Mouse (Mus musculus): ENCODE results near the gene Sdf2l1. TPM values are rescaled to one million over a fixed set of nuclear protein-coding genes. Genes with fewer than 3 reads are reported as not detected.
"Not testable (repeated sequence)": the region's sequence is repeated elsewhere in the genome, so short reads cannot be mapped to it uniquely, and the experiment has no call there.

The Sdf2l1 gene
- 10 to 100 TPM; 34.0 to 34.2 TPM for total RNA-seq (2021)

DNA sequence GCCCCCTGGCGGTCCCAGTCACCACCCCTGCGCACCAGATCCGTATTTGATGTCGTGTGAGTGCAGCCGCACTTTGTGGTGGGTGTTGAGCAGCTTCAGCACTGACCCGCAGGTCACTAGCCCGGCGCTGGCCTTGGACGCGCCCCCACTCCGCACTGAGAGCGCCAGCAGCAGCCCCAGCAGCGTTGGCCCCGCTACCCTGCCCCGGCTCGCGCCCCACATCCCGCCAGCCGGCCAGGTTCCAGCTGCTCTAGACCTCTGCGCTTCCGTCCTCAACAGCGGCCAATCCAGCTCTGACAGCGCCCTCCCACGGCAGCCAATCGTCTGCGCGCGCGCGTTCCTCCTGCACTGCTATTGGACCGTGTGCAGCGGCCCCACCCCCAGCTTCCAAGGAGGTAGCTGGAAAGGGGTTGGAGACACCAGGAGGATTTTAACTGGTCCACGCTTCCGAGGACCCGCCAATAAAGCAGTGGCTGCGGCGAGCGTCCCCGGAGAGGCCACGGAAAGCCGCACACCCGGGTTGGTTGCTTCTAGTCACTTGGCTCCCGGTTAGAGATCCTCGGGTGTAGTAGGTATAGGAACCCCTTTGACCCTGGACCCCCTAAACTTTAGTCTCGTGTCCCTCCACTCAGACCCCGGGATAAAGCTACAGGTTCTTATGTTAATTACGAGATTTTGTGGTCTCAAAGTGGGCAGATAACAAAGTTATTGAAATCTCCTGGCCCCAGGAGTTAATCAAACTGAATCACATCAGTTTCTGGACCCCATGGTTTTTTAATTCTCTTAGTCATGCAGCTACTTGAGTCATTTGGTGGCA, at the start of gene Sdf2l1:
Sdf2l1 (minus strand) TSS at position 295 of the 817 bp plus-strand sequence.
- intact Hi-C loops (cut with DNase I): loop anchor here (2.0 to 5.0 kb wide), 2 partner anchors 75 to 143 kb away; partner anchors contain the start of gene Rimbp3
- peak; percentile 97 to 99 for DNase-seq (ENCODE audit: low spot score in 2 of 2)

DNA sequence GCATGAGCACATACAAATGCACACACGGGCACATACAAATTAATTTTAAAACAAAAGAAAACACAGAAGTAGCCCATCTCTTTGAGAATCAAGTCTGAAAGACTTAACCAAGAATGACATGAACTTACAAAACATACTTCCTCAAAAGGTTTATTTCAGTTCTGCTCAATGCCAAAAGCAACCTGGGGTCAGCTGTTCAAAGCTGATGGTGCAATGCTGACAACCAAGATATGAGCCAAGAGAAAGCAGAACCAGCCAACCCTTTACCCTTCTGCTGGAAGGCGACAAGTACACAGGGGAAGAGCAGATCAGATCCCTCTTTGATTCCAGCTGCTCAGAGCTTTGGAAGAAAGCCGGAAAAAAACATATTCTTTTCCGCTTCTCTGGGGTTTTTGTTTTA, 49.2 kb upstream of the Sdf2l1 start:
- peak in 1 of 2 experiments; percentile 11 for DNase-seq (ENCODE audit: low spot score in 2 of 2)
- intact Hi-C loops (cut with DNase I): no loop called here

DNA sequence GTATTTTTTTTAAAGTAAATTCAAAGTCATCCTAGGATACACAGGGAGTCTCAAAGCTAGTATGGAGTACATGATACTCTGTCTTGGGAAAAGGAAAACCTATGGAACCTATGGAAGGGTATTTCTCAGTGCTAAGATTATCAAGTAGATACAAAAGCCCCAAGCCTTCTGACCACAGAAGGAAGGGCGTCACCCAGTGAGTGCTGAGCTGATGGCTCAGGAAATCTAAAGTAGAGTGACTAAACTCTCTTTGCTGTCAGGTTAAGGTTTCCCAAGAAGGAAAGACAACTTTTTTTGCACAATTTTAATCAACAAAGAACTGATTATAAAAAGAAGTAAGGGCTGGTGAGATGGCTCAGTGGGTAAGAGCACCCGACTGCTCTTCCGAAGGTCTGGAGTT, 47.5 kb upstream of the Sdf2l1 start:
- intact Hi-C loops (cut with DNase I): no loop called here
- no peak for DNase-seq (ENCODE audit: low spot score in 2 of 2)

DNA sequence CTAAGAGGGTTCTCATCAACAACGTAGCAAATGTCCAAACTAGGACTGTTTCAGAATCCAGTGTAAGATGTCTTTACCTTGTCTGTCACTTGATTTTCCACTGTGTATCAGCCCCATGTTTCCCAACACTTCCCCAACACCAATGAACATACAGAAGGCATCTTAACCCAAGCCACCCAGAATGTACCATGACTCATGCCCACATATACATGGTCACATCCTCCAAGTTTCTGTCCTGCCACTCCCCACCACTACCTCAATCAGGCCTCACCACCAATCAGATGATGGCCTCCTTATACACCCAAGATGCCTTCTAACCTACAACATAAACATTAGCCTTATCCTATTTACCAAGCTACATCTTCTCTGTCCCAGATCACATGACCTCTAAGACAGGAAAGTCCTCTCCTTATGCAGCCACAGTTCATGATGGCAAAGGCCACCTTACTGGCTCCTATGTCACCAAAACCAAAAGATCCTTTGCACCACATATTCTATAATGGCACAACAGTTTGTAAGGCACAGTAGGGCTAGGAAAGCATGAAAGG, 45.5 kb upstream of the Sdf2l1 start:
- DNase-seq (ENCODE audit: low spot score in 2 of 2): no peak
- intact Hi-C loops (cut with DNase I): no loop called here

DNA sequence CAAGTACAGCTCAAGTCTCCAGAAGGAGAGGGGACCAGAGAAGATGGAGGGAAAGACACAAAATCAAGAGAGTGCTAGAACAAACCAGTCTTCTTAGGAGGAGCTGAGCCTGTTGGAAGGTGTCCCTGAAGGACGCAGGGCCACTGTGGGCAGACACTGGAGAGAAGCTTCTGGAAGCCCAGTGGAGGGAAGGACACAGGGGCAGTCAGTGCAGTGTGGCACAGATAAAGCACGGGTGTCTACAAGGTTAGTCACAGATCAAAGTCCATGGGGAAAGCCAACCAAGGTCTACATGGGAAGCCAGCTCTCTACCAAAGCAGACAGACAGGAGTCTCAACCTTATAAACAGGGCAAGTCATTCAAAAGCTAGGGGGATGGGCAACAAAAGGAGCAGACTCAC, 43.6 kb upstream of the Sdf2l1 start:
- DNase-seq (ENCODE audit: low spot score in 2 of 2): no peak

DNA sequence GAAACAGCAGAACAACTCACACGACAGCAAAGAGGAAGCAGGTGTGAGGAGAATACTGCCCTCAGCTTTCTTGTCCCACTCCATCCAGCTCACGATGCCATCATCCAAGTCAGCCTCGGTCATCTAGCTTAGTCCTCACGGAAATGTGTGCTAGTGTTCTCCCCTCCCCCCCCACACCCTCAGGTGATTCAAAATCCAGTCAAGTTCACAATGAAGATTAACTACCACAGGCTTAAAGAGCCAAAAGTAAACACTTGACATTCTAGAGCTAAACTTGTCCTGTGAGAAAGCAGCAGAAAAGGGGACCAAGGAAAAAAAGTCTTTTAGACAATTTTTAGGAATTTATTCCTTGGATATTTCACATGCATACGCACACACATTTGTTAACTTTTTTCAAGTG, 35.9 kb upstream of the Sdf2l1 start:
- no peak for DNase-seq (ENCODE audit: low spot score in 2 of 2)
- intact Hi-C loops (cut with DNase I): no loop called here

More for the DNA sequence above, 43.6 kb upstream of the Sdf2l1 start:
- intact Hi-C loops (cut with DNase I): no loop called here

DNA sequence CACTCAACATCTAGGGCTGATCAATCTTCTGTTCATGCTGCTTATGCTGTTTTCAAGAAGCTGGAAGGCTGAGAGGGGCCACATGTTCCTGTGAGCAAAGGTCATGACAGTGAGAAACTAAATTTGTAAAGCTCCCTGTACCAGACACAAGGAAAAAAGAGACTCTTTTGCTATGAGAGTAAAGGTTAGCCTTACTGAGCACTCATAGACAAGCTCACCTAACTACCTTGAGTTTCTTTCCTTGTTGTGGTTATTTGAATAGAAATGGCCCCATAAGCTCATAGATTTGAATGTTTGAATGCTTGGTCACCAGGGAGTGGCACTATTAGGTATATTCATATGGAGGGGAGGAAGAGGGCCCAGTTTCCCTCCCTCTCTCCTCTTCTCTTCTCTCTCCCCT, 35.0 kb upstream of the Sdf2l1 start:
- no peak for DNase-seq (ENCODE audit: low spot score in 2 of 2)
- intact Hi-C loops (cut with DNase I): no loop called here

DNA sequence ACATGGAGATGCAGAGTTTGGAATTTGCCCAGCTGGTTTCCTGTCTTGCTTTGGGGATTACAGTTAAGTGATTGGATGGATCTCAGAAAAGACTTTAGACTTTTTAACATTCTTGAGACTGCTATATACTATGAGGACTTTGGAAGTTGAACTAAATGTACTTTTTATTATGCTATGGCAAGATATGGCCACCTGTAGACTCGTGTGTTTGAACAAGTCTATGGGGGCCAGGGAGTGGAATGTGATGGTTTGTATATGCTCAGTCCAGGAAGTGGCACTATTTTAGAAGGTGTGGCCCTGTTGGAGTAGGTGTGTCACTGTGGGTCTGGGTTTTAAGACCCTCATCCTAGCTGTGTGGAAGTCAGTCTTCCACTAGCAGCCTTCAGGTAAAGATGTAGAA, 33.3 kb upstream of the Sdf2l1 start:
- intact Hi-C loops (cut with DNase I); DNase-seq (ENCODE audit: low spot score in 2 of 2): not testable (repeated sequence)

DNA sequence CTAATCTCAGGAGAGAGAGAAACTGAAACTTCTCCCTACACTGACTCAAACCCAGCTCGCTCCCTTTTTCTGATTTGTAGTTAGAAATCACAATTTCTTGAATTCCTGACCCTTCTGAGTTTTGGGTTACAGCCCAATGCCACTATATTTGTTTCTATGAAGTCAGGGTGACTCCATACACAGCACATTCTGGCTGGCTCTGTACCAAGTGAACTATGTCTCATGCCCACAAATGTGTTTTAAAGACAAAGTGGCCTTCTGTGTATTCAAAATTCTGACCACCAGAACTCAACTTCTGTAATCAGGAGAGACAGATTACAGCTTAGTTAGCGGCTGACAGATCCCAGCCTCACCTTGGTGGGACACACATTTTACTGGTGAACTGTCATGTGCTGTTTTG, 22.2 kb upstream of the Sdf2l1 start:
- DNase-seq (ENCODE audit: low spot score in 2 of 2): no peak
- intact Hi-C loops (cut with DNase I): no loop called here

DNA sequence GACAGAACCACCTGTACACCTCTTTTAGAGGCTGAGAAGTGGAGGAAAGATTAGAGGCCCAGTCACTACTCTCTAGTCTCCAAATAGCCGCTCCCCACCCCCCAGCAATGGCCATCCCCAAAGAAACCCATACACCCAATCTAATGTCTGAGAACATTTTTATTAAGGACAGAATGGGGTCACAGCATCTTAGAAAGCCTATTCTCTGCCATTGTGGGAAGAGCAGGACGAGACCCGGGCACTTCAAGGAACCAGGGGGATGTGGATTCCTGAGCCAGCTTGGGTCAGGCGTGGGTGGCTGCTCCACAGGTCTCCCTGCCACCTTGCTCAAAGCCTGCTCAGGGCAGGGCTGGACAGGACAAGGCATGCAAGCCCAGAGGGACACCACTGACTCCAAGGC, 19.7 kb upstream of the Sdf2l1 start:
- no peak for DNase-seq (ENCODE audit: low spot score in 2 of 2)
- intact Hi-C loops (cut with DNase I): no loop called here

DNA sequence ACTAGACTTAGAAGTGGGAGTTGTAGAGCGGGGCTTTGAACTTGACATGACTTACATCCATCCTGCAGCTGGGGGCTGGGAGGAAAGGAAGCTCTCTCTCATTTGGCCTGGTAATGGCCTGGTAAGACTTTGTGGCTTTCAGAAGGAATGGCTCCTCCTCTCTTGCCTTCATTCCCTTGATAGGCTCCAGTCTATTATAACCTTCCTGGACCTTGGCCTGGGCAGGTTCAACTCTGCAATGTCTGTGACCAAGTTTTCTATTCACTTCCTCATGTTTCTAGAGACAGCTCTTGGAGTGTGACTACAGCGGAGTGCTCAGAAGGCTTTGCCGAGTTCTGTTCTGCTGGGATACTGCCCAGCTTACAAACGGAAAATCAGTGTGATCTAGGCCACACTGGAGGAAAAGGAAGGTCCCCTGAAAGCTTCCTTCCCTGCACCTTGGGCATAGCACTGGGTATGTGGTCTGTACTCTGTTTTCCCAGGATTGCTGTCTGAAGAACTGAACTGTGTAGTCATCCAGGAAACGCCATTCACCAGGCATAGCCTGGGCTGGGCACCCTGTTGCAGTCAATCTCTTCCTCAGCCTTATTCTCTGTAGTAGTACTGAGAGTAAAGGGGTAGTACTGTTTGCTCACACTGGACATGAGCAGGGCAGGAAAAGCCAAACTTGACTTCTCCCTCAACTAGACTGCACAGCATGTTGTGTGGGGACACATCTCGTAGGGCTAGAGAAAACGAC, 18.5 kb upstream of the Sdf2l1 start:
- intact Hi-C loops (cut with DNase I): no loop called here
- no peak for DNase-seq (ENCODE audit: low spot score in 2 of 2)

DNA sequence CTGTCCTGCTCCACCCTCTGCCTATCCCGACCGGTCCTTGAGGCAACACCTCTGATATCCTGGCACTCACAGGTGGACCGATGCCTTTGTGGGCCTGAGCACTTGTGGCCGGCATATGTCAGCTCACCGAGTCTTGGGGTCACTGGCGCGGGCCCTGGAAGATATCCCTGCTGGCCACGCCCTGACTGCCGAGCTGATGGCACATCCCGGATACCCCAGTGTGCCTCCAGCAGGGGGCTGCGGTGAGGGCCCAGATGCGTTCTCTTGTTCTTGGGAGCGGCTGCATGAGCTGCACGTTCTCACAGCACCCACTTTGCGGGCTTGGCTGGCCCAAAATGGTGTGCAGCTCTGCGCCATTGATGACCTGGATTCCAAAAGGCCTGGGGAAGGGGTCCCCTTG, 15.9 kb upstream of the Sdf2l1 start:
- intact Hi-C loops (cut with DNase I): no loop called here
- DNase-seq (ENCODE audit: low spot score in 2 of 2): no peak

DNA sequence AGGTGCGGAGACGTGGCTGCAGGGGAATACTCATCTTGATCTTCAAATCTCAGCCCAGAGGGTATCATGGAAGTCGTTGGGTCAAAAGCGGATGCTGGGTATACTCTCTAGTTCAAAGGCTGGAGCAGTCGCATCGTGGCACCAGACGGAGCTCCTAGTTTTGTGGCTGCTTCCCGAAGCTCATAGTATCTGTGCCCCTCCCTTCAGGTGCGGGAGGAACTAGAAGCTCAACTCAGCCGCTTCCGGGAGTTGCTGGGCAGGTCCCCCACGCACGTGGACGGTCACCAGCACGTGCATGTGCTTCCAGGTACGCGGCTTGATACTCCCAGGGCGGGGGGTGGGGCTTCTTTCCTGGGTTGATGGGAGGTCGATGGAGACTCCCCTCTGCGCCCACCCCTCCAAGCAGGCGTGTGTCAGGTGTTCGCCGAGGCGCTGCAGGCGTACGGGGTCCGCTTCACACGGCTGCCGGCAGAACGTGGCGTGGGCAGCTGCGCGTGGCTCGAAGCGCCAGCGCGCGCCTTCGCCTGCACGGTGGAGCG, 15.3 kb upstream of the Sdf2l1 start:
- intact Hi-C loops (cut with DNase I): no loop called here
- DNase-seq (ENCODE audit: low spot score in 2 of 2): peak; percentile 43 to 50

DNA sequence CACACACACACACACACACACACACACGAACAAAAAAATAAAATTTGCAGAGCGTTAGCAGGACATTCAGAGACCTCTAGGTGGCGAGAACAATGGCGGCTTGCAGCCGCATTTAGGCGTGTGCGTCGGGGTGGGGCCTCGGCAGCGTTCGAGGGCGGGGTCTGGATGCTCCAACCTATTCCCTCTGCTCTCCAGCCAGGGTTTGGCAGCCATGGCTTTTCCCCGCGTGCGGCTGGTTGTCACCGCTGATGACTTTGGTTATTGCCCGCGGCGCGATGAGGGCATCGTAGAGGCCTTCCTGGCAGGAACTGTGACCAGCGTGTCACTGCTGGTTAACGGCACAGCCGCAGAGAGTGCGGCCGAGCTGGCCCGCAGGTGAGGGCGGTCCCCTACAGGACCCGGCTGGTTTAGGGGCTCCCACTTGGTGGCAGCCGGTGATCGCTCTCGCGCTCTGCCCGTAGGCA, 14.6 kb upstream of the Sdf2l1 start, which contains the start of gene Ccdc116:
Ccdc116 (minus strand) TSS at position 458 of the 464 bp plus-strand sequence.
- peak; percentile 83 to 88 for DNase-seq (ENCODE audit: low spot score in 2 of 2)
- intact Hi-C loops (cut with DNase I): no loop called here

DNA sequence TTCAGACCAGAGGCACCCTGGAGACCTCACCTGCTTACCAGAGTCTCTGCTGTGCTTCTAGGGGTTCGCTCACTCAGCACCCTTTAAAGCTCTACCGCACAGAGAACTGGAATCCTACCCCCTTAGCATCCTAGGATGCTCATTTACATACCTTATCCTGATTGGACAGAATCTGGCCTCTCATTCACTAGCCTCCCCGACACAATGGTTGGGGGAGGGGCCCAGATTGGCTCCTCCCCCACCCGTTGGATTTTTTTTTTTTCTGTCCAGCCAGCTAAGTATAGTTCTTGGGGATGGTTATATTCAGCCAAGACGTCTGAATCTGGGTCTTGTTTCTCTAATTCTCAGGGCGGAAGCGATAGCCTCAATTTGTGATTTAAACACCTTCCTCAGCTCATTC, 12.2 kb upstream of the Sdf2l1 start, which contains the start of gene Ydjc:
Ydjc (plus strand) TSS at position 283 of the 400 bp plus-strand sequence.
- intact Hi-C loops (cut with DNase I): no loop called here

DNA sequence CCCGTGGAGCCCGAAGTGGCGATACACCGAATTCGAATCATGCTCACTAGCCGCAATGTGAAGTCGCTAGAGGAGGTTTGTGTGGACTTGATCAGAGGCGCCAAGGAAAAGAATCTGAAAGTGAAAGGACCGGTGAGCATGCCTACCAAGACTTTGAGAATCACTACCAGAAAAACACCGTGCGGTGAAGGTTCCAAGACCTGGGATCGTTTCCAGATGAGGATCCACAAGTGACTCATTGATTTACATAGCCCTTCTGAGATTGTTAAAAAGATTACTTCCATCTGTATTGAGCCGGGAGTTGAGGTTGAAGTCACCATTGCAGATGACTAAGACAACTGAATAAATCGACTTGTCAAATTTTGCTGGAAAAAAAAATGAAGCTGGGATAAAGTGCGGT, 5.2 kb upstream of the Sdf2l1 start:
- intact Hi-C loops (cut with DNase I): no loop called here
- DNase-seq (ENCODE audit: low spot score in 2 of 2): no peak

More for the DNA sequence above, 12.2 kb upstream of the Sdf2l1 start, which contains the start of gene Ydjc:
- no peak for DNase-seq (ENCODE audit: low spot score in 2 of 2)

DNA sequence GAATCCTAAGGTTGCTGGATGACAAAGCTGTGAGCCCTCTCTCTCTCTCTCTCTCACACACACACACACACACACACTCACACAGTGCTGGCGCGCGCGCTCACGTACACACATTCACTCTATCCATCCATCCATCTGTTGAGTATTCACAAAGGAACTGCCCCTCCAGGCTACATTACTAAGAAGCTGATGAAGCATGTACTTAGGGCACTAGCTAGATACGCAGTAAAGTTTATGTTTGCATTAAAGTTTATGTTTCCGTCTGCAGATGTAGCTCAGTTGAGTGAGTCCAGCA, 670 bp upstream of the Sdf2l1 start:
- intact Hi-C loops (cut with DNase I): loop anchor here (2.0 to 5.0 kb wide), 2 partner anchors 74 to 142 kb away; partner anchors contain the start of gene Rimbp3

DNA sequence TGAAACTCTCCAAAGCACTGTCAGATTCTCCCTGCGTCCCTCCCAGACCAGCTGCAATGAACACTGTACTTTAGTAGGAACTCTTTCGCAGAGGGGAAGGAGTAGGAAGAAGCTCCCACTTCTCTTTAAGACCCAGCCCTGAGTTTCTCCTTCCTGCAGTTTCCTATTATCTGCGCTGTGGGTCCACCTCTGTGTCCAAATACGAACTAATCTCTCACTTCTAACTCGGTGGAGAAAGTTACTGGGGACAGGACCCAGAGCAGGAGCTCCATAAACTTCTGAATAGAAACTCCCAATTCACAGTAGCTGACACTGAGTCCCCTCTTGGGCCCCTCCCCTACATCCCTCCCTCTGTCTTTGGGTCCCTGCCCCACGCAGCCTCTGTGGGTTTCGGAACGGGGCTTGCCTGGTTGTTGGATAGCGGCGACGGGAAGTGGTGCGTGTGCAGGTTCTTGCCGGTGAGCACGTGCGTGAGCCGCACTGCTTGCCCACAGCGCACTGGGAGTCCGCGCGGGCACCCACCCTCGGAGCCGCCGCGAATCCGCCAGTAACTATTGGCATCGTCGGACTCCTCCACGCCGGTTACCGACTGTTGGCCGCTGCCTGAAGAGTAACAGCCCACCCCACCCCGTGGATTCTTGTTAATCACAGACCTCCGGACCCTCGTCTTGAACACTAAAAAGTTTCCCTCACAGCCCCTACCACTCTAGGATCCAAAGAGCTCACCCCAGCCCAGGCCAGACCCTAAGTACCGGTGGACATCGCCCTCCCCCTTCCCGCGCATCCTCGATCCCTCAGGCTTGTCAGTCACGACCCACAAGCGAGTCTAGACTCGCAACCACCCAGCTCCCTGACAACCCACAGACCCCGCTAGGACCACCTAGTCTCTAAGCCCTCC, 743 bp downstream of the Sdf2l1 start:
- DNase-seq (ENCODE audit: low spot score in 2 of 2): peak in 1 of 2 experiments; percentile 19
- intact Hi-C loops (cut with DNase I): loop anchor here (2.0 to 5.0 kb wide), 2 partner anchors 76 to 143 kb away; partner anchors contain the start of gene Rimbp3

More for the DNA sequence above, 670 bp upstream of the Sdf2l1 start:
- no peak for DNase-seq (ENCODE audit: low spot score in 2 of 2)

DNA sequence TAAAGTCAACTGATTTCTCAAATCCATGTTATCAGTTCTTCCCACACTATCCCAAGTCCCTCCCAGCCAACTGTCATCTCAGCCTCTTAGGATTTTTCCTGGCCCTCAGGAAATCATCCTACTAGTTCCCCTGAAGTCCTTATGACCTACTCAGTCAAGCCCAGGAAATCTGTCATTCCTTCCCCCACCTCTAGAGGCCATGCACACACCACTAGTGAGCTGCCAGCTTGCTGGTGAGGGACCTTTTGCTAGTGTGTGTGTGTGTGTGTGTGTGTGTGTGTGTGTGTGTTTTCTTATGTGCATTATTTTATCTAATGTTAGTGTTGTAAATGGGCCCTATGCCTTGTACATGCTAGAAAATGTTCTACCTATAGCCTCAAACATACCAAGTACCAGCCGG, 4.9 kb downstream of the Sdf2l1 start:
- peak in 1 of 2 experiments; percentile 60 for DNase-seq (ENCODE audit: low spot score in 2 of 2)
- intact Hi-C loops (cut with DNase I): no loop called here

Measured in left cerebral cortex, postnatal 25 days (tissue).